Mouse (Mus musculus): ENCODE results near the gene Cd151. TPM values are rescaled to one million over a fixed set of nuclear protein-coding genes. Genes with fewer than 3 reads are reported as not detected.
A peak's percentile ranks its signal among the peaks of the same experiment; 100 is the strongest.

Gene Cd151
- polyA plus RNA-seq, 1 experiment from 2014 or later: 4.1 TPM

- Histone ChIP-seq H3K4me1 (replicated peaks) (peaks cover 27% of the 10 kb centered on the region), H3K9ac (no peak overlapping the region), H3K9me3 (replicated peaks) (no peaks in the 10 kb centered on the region), H3K27ac (no peak overlapping the region), H3K4me2 (no peak overlapping the region), H3K4me3 (replicated peaks) (no peak overlapping the region), H3K27me3 (peaks cover 28% of the 10 kb centered on the region), H3K36me3 (peaks cover 20% of the 10 kb centered on the region)
- DNase-seq (no peak), ATAC-seq (ENCODE audit: low read depth) (no peak)
- WGBS (ENCODE audit: insufficient replicate concordance): 65% methylated on average over 2 of the region's 2 CpGs
These were observed 18.0 kb downstream of the Cd151 start for GRCm38 (mm10) chr7:141485186-141485585.

- no peak for DNase-seq
- WGBS (ENCODE audit: insufficient replicate concordance): 81% methylated on average over 2 of the region's 2 CpGs
- no peak for ATAC-seq (ENCODE audit: low read depth)
- Histone ChIP-seq H3K4me1 (replicated peaks) (peaks cover 23% of the 10 kb centered on the region), H3K4me3 (replicated peaks) (no peak overlapping the region), H3K27ac (no peak overlapping the region), H3K9me3 (replicated peaks) (no peaks in the 10 kb centered on the region), H3K4me2 (no peak overlapping the region), H3K9ac (no peak overlapping the region), H3K27me3 (peaks cover 28% of the 10 kb centered on the region), H3K36me3 (peaks cover 22% of the 10 kb centered on the region)
These were observed 18.4 kb downstream of the Cd151 start for GRCm38 (mm10) chr7:141485606-141486005.

GRCm38 (mm10) chr7:141486239-141486638 is 19.0 kb downstream of the Cd151 start:
- WGBS (ENCODE audit: insufficient replicate concordance): 90% methylated on average over 1 of the region's 1 CpGs
- Histone ChIP-seq H3K27me3 (peaks cover 23% of the 10 kb centered on the region), H3K4me1 (replicated peaks) (peaks cover 19% of the 10 kb centered on the region), H3K36me3 (peaks cover 28% of the 10 kb centered on the region), H3K27ac (no peak overlapping the region), H3K9me3 (replicated peaks) (no peaks in the 10 kb centered on the region), H3K4me2 (no peak overlapping the region), H3K9ac (no peak overlapping the region), H3K4me3 (replicated peaks) (no peak overlapping the region)
- ATAC-seq (ENCODE audit: low read depth) (no peak), DNase-seq (no peak)

GRCm38 (mm10) chr7:141487141-141487540 is 19.9 kb downstream of the Cd151 start:
- Histone ChIP-seq H3K4me1 (replicated peaks) (peaks cover 16% of the 10 kb centered on the region), H3K4me2 (no peak overlapping the region), H3K9ac (no peak overlapping the region), H3K27me3 (peaks cover 14% of the 10 kb centered on the region), H3K36me3 (peaks cover 36% of the 10 kb centered on the region), H3K9me3 (replicated peaks) (no peaks in the 10 kb centered on the region), H3K27ac (no peak overlapping the region), H3K4me3 (replicated peaks) (no peak overlapping the region)
- DNase-seq: no peak
- WGBS (ENCODE audit: insufficient replicate concordance): 71% methylated on average over 7 of the region's 7 CpGs
- no peak for ATAC-seq (ENCODE audit: low read depth)

GRCm38 (mm10) chr7:141491151-141491550 is 24.0 kb downstream of the Cd151 start:
- peak; percentile 67 for ATAC-seq (ENCODE audit: low read depth)
- Histone ChIP-seq H3K4me1 (replicated peaks) (peaks cover 9% of the 10 kb centered on the region; the same call in 1 of the 2 replicates), H3K9ac (no peak overlapping the region), H3K27ac (no peak overlapping the region), H3K36me3 (peaks cover 61% of the 10 kb centered on the region), H3K27me3 (no peaks in the 10 kb centered on the region), H3K4me3 (replicated peaks) (no peak overlapping the region), H3K4me2 (no peak overlapping the region), H3K9me3 (replicated peaks) (no peaks in the 10 kb centered on the region)
- peak; percentile 53 for DNase-seq
- WGBS (ENCODE audit: insufficient replicate concordance): 19% methylated on average over 2 of the region's 2 CpGs

- H3K36me3 ChIP-seq: peaks cover 58% of the 10 kb centered on the region
- WGBS (ENCODE audit: insufficient replicate concordance): 79% methylated on average over 5 of the region's 5 CpGs
- no peak for ATAC-seq (ENCODE audit: low read depth)
These were observed 25.5 kb downstream of the Cd151 start for GRCm38 (mm10) chr7:141492738-141493137.

GRCm38 (mm10) chr7:141493729-141494128 is 26.5 kb downstream of the Cd151 start:
- H3K27me3 ChIP-seq: no peaks in the 10 kb centered on the region
- peaks cover 58% of the 10 kb centered on the region for H3K36me3 ChIP-seq
- no peak overlapping the region for H3K27ac ChIP-seq
- H3K4me1 ChIP-seq (replicated peaks): peaks cover 9% of the 10 kb centered on the region; the same call in 1 of the 2 replicates
- no peak overlapping the region for H3K9ac ChIP-seq
- DNase-seq: no peak
- H3K9me3 ChIP-seq (replicated peaks): no peaks in the 10 kb centered on the region
- no peak overlapping the region for H3K4me3 ChIP-seq (replicated peaks)
- H3K4me2 ChIP-seq: no peak overlapping the region
- ATAC-seq (ENCODE audit: low read depth): no peak
- 83% methylated on average over 1 of the region's 1 CpGs for WGBS (ENCODE audit: insufficient replicate concordance)

More at GRCm38 (mm10) chr7:141492738-141493137, 25.5 kb downstream of the Cd151 start:
- H3K4me1 ChIP-seq (replicated peaks): peaks cover 9% of the 10 kb centered on the region; the same call in 1 of the 2 replicates
- H3K27me3 ChIP-seq: no peaks in the 10 kb centered on the region
- H3K4me3 ChIP-seq (replicated peaks): no peak overlapping the region
- no peak overlapping the region for H3K4me2 ChIP-seq
- no peak overlapping the region for H3K9ac ChIP-seq
- H3K9me3 ChIP-seq (replicated peaks): no peaks in the 10 kb centered on the region
- H3K27ac ChIP-seq: no peak overlapping the region
- DNase-seq: no peak

- WGBS (ENCODE audit: insufficient replicate concordance): 72% methylated on average over 2 of the region's 2 CpGs
- no peak overlapping the region for H3K4me2 ChIP-seq
- peaks cover 9% of the 10 kb centered on the region for H3K4me1 ChIP-seq (replicated peaks)
- no peak for DNase-seq
- H3K27me3 ChIP-seq: no peaks in the 10 kb centered on the region
- H3K36me3 ChIP-seq: peaks cover 68% of the 10 kb centered on the region
- no peak for ATAC-seq (ENCODE audit: low read depth)
- H3K9ac ChIP-seq: no peak overlapping the region
- H3K9me3 ChIP-seq (replicated peaks): no peaks in the 10 kb centered on the region
- no peak overlapping the region for H3K4me3 ChIP-seq (replicated peaks)
- H3K27ac ChIP-seq: no peak overlapping the region; the same call in 1 of the 2 replicates
These were observed 28.2 kb downstream of the Cd151 start for GRCm38 (mm10) chr7:141495379-141495778.

GRCm38 (mm10) chr7:141495940-141496339 is 28.7 kb downstream of the Cd151 start:
- no peak overlapping the region for H3K4me2 ChIP-seq
- no peaks in the 10 kb centered on the region for H3K27me3 ChIP-seq
- peaks cover 9% of the 10 kb centered on the region for H3K4me1 ChIP-seq (replicated peaks)
- H3K27ac ChIP-seq: no peak overlapping the region; the same call in 1 of the 2 replicates
- 77% methylated on average over 4 of the region's 4 CpGs for WGBS (ENCODE audit: insufficient replicate concordance)
- no peak overlapping the region for H3K9ac ChIP-seq
- H3K4me3 ChIP-seq (replicated peaks): no peak overlapping the region
- no peak for ATAC-seq (ENCODE audit: low read depth)
- no peak for DNase-seq
- peaks cover 62% of the 10 kb centered on the region for H3K36me3 ChIP-seq
- no peaks in the 10 kb centered on the region for H3K9me3 ChIP-seq (replicated peaks)

- WGBS (ENCODE audit: insufficient replicate concordance): 81% methylated on average over 3 of the region's 3 CpGs
- peaks cover 58% of the 10 kb centered on the region for H3K36me3 ChIP-seq
- H3K4me1 ChIP-seq (replicated peaks): peaks cover 9% of the 10 kb centered on the region
- H3K4me2 ChIP-seq: no peak overlapping the region
- no peaks in the 10 kb centered on the region for H3K9me3 ChIP-seq (replicated peaks)
- ATAC-seq (ENCODE audit: low read depth): no peak
- no peak overlapping the region for H3K27ac ChIP-seq
- H3K9ac ChIP-seq: no peak overlapping the region
- no peak for DNase-seq
- no peaks in the 10 kb centered on the region for H3K27me3 ChIP-seq
- no peak overlapping the region for H3K4me3 ChIP-seq (replicated peaks)
These were observed 30.4 kb downstream of the Cd151 start for GRCm38 (mm10) chr7:141497600-141497999.

GRCm38 (mm10) chr7:141501820-141502555 is 34.8 kb downstream of the Cd151 start:
- Histone ChIP-seq H3K36me3 (peaks cover 36% of the 10 kb centered on the region), H3K27ac (peak overlapping the region; percentile 61), H3K4me2 (no peak overlapping the region), H3K4me1 (replicated peaks) (peaks cover 44% of the 10 kb centered on the region), H3K9me3 (replicated peaks) (no peaks in the 10 kb centered on the region), H3K27me3 (no peaks in the 10 kb centered on the region), H3K9ac (no peak overlapping the region), H3K4me3 (replicated peaks) (no peak overlapping the region)
- WGBS (ENCODE audit: insufficient replicate concordance): 80% methylated on average over 7 of the region's 7 CpGs
- no peak for DNase-seq
- no peak for ATAC-seq (ENCODE audit: low read depth)

GRCm38 (mm10) chr7:141502556-141502905 is 35.3 kb downstream of the Cd151 start:
- Histone ChIP-seq H3K4me3 (replicated peaks) (no peak overlapping the region), H3K36me3 (peaks cover 33% of the 10 kb centered on the region), H3K9ac (no peak overlapping the region), H3K27ac (peak overlapping the region; percentile 61), H3K4me2 (no peak overlapping the region), H3K9me3 (replicated peaks) (no peaks in the 10 kb centered on the region), H3K27me3 (no peaks in the 10 kb centered on the region), H3K4me1 (replicated peaks) (peaks cover 50% of the 10 kb centered on the region)
- no peak for ATAC-seq (ENCODE audit: low read depth)
- DNase-seq: no peak
- WGBS (ENCODE audit: insufficient replicate concordance): 87% methylated on average over 5 of the region's 5 CpGs
